Mouse (Mus musculus): ENCODE results near the gene Fat3.

The Fat3 gene

GRCm38 (mm10) chr9:16310305-16310704, 190.8 kb downstream of the Fat3 start:
- DNase-seq (ENCODE audit: low spot score), result no peak

- no peak for DNase-seq (ENCODE audit: low spot score)
Measured at GRCm38 (mm10) chr9:16307789-16308188, 193.3 kb downstream of the Fat3 start.

- no peak for DNase-seq (ENCODE audit: low spot score)
Measured at GRCm38 (mm10) chr9:16306222-16306621, 194.9 kb downstream of the Fat3 start.

- no peak for DNase-seq (ENCODE audit: low spot score)
Measured at GRCm38 (mm10) chr9:16305396-16306086, 195.5 kb downstream of the Fat3 start.

- DNase-seq (ENCODE audit: low spot score), result no peak
Measured at GRCm38 (mm10) chr9:16304949-16305348, 196.1 kb downstream of the Fat3 start.

GRCm38 (mm10) chr9:16302484-16302883, 198.6 kb downstream of the Fat3 start:
- DNase-seq (ENCODE audit: low spot score), result no peak

GRCm38 (mm10) chr9:16297935-16298334, 203.2 kb downstream of the Fat3 start:
- no peak for DNase-seq (ENCODE audit: low spot score)

- DNase-seq (ENCODE audit: low spot score), result no peak
Measured at GRCm38 (mm10) chr9:16293928-16294806, 206.9 kb downstream of the Fat3 start.

- DNase-seq (ENCODE audit: low spot score), result no peak
Measured at GRCm38 (mm10) chr9:16292492-16292891, 208.6 kb downstream of the Fat3 start.

GRCm38 (mm10) chr9:16290911-16291310, 210.2 kb downstream of the Fat3 start:
- no peak for DNase-seq (ENCODE audit: low spot score)

GRCm38 (mm10) chr9:16283033-16283432, 218.1 kb downstream of the Fat3 start:
- no peak for DNase-seq (ENCODE audit: low spot score)

GRCm38 (mm10) chr9:16282291-16282804, 218.7 kb downstream of the Fat3 start:
- DNase-seq (ENCODE audit: low spot score), result no peak

GRCm38 (mm10) chr9:16275589-16275988, 225.5 kb downstream of the Fat3 start:
- no peak for DNase-seq (ENCODE audit: low spot score)

- no peak for DNase-seq (ENCODE audit: low spot score)
Measured at GRCm38 (mm10) chr9:16274130-16274529, 227.0 kb downstream of the Fat3 start.

- no peak for DNase-seq (ENCODE audit: low spot score)
Measured at GRCm38 (mm10) chr9:16272810-16273209, 228.3 kb downstream of the Fat3 start.

GRCm38 (mm10) chr9:16270768-16271114, 230.3 kb downstream of the Fat3 start:
- DNase-seq (ENCODE audit: low spot score), result no peak

GRCm38 (mm10) chr9:16270056-16270767, 230.9 kb downstream of the Fat3 start:
- no peak for DNase-seq (ENCODE audit: low spot score)

- no peak for DNase-seq (ENCODE audit: low spot score)
Measured at GRCm38 (mm10) chr9:16265519-16265918, 235.6 kb downstream of the Fat3 start.

GRCm38 (mm10) chr9:16257241-16257840, 243.7 kb downstream of the Fat3 start:
- no peak for DNase-seq (ENCODE audit: low spot score)

- DNase-seq (ENCODE audit: low spot score), result no peak
Measured at GRCm38 (mm10) chr9:16256577-16257207, 244.4 kb downstream of the Fat3 start.

- DNase-seq (ENCODE audit: low spot score), result no peak
Measured at GRCm38 (mm10) chr9:16246741-16247140, 254.3 kb downstream of the Fat3 start.

GRCm38 (mm10) chr9:16231575-16231974, 269.5 kb downstream of the Fat3 start:
- no peak for DNase-seq (ENCODE audit: low spot score)

All from urinary bladder, postnatal 25 days (tissue).